Mouse (Mus musculus) cerebellum, adult 11-12 months (tissue): ENCODE data around the gene C1qtnf12.

ENCODE experiments used
- DNase-seq: peaks from one replicate; pipeline ENCODE4 v3.0.0; 2022

Gene C1qtnf12

DNA sequence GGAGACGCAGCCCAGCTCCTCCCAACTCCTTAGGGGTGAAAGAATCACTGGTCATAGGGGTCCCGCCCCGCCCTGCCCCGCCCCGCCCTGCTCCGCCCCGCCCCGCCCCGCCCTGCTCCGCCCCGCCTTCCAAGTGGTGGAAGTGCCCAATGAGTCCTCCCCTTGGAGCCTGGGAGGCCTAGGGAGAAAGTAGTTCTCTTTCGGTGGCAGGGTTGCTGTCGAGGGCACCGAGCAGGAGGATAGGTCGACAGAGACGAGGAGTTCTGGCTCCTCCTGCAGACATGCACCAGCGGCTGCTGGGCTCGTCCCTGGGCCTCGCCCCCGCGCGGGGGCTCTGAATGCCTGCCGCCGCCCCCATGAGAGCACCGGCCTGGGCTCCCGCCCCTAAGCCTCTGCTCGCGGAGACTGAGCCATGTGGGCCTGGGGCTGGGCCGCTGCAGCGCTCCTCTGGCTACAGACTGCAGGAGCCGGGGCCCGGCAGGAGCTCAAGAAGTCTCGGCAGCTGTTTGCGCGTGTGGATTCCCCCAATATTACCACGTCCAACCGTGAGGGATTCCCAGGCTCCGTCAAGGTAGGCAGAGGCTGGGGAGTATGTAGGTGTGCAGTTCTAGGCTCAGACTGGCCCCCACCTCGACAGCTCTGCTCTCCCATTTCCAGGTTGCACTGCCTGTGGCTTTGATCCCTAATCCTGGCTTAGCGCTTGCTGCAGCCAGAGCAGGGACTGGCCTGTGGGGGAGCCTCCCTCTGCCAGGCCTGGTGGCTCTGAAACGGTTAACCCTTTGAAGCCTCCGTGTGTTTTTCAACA lies at the start of gene C1qtnf12:
Gene C1qtnf12 (plus strand): TSS at position 152 of the 805 bp plus-strand sequence.
- no peak for DNase-seq

DNA sequence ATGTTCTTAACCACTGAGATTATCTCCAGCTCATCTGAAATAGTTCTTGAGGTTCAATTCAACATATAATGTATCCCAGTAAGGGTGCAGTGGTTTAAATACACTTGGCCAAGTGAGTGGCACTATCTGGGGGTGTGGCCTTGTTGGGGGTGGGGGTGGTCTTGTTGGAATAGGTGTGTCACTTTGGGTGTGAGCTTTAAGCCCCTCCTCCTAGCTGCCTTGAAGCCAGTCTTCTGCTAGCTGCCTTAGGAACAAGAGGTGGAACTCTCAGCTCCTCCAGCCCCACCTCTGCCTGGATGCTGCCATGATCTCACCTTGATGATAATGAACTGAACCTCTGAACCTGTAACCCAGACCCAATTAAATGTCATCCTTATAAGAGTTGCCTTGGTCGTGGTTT lies 30.1 kb upstream of the C1qtnf12 start:
- no peak for DNase-seq

DNA sequence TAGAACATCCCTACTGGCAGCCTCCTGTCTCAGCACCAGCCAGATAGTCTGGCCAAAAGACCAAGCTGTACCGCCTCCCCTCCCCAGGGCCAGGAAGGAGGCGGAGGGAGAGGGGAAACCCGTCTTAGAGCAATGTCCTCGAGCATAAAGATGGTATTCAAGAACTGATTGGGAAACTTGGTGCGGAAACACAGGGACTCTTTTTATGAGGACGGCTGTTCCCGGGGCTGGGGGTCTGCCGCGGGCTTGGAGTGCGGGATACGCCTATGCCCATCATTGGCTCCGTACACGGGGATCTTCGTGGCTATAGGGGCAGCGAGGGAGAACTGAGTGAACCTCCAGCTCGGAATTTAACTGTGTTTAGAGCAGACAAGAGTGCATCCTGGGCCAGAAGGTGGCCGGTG lies 19.1 kb upstream of the C1qtnf12 start:
- DNase-seq, result peak; percentile 54

DNA sequence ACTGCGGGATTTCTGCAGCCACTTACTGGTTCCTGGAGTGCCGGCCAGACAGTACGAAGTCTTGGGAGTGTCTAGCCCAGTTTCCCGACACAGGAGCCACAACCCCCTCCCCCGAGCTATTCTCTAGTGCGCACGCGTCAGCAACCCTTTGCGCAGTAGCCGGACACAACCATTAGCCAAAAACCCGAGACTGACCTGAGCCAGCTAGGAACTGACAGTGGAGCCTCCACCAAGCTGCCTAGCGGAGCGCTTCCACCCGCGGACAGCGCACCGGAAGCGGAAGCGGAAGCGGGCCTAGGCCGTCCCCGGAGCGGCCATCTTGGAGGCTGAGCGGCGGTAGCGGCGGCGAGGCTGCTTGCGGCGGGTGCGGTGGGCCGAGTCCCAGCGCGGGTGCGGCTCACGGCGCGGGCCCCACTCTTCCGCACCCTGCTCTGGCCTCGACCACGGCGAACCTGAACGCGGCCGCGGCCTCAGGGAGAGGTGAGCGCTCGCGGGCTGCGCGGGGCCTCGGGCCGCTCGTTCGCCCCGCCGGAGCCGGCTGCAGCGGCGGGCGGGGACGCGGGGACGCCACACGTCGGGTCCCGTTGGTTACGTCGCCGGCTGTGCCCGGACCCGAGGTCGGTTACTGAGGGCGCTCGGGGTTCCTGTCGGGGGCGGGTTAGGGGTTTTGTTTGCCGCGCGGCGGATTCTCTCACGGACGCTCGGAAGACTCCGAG lies 18.4 kb upstream of the C1qtnf12 start, which contains the start of gene Ube2j2:
Gene Ube2j2 (plus strand): TSS at position 298 of the 716 bp plus-strand sequence.
- DNase-seq, result peak; percentile 97

DNA sequence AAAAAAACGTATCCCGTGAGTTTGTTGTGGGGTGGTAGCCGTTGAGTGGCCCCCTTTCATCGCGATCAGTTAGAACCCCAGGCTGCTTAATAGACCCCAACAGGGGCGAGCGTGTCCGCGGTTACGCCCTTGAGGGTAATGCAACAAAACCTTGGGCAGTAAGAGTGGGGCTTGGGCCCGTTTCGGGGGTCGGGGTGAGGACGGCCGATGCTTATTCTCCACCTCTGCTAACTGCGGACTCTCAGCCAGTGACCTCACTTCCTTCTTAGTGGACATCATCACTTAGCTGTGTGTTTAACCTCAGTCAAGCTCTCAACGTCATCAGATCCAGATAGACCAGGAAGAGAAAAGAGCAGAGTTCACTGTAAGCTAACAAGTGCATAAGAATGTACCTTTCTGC lies 17.8 kb upstream of the C1qtnf12 start:
- no peak for DNase-seq

DNA sequence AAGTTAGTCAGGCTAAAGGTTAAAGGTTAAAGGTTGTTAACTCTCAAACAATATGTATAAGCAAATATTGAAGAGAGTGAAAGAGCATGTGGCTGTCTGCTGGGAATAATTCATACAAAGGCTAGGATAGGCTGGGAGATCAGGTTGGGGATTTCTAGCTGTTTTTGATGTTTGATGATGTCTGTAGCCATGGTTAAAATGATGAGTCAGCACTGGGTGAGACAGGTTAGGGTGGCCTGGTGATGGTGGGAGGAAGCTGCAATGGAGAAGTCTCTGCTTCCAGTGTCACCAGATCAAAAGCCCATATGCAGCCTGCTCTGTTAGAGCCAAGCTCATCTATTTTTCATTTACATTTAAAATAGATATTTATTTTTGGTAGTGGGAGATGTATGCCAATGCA lies 15.0 kb upstream of the C1qtnf12 start:
- DNase-seq, result no peak

DNA sequence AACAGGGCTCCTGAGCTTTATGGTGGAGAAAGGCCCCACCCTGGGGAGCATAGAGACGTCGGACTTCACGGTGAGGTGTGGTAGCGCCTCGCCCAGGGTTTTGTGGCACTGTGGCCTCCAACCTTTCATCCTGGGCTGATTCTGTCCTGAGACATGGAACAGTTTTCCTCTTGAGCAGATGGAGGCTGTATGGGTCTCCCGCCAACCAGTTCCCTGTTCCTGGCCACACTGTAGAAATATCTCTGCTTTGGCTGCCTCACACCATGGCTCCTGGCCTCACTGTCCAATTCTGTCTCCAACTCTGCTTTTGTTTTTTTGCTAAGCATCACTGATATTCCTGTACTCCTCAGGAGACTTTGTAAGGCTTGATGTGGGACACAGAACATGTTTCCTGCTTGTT lies 6.6 kb upstream of the C1qtnf12 start:
- DNase-seq, result peak; percentile 53

DNA sequence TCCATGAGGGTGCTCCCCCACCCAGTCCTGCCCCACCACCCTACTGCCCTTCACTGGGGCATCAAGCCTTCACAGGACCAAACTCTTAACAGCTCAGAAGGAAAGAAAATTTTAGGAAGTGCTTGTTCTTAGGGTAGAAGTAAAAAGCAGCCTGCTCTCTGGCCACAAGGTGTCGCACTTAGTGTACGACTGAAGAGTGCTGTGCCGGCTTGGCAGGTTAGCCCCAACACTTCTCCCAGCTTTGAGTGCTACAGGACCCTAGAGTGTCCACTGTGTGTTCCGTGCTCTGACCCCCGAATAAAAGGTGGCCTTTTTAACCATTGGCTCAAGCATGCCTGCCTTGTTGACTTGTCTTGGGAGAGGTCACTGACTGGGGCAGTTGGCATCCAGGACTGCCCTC lies 2.8 kb upstream of the C1qtnf12 start:
- DNase-seq, result peak; percentile 57

DNA sequence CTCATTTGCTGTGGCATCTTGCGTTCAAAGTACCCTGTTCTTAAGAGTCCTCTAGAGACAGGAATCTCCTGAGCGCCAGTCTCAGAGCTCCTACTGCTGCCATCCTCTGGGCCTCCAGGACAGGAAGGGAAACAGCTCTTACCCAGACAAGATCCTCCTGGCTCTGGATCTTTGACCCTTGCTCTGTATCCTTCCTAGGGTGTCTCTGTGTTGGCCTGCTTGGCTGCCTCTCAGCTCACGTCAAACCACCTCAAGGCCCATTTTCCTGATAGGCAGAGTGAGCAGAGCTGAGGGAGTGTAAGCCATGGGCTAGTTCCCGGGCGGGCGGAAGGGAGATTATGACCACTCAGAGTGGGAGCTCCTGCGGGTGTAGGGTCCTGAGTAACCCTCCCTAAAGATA lies 988 bp downstream of the C1qtnf12 start:
- no peak for DNase-seq

DNA sequence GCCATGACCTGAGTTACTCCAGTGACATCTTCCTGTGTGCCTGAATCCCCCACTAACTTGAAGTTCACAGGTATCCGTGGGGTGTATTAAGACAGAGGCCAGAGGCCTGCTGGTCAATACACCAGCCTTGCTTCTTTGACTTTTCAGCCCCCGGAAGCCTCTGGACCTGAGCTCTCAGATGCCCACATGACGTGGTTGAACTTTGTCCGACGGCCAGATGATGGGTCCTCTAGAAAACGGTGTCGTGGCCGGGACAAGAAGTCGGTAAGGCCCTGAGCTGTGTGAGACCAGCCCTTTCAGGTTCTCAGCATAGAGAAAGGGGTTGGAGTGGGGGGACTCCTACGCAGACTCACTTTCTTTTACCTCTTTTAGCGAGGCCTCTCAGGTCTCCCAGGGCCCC lies 2.3 kb downstream of the C1qtnf12 start:
- no peak for DNase-seq

DNA sequence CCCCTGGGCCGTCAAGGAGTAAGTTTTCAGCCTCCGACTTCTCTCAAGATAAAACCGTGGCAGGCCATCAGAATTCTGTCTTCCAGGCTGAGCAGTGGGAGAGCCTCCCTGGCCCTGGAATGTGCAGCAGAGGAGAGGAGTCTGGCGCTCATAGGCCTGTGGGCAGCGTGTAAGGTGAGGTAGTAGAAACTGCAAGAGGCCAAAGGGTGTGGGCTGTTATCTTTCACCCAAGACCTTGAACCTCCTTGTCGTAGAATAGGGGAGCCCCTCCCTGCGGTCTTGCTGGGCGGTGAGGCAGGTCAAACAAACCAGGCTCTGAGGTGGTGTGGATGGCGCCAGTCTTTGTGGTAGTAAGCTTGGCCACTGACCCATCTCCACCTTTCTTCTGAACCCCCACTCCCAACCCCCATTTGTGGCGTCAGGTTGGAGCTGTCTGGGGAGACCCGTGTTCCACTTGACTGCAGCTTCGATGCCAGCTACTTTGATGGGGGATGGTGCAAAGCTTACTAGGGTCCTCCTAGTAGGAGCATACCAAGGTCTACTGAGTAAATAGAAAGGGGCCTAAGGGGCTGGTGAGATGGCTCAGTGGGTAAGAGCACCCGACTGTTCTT lies 7.0 kb downstream of the C1qtnf12 start:
- no peak for DNase-seq

DNA sequence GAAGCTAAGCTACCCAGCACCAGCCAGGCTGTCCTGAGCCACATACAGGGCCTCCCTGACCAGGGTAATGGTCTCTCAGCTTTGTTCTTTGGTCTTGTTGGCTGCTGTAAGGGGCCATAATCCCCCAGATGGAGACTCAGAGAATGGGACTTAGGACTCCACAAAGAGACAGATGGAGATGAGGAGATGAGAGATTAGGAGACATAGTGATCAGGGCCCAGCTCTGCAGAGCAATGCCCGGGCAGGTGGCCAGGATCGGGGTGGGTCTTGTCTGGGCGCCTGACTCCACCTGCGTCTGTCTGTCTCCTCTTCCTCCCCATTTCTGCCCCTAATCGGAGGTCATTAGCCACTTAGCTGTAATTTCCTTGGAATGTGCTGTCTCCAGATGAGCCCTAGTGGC lies 8.2 kb downstream of the C1qtnf12 start:
- no peak for DNase-seq

DNA sequence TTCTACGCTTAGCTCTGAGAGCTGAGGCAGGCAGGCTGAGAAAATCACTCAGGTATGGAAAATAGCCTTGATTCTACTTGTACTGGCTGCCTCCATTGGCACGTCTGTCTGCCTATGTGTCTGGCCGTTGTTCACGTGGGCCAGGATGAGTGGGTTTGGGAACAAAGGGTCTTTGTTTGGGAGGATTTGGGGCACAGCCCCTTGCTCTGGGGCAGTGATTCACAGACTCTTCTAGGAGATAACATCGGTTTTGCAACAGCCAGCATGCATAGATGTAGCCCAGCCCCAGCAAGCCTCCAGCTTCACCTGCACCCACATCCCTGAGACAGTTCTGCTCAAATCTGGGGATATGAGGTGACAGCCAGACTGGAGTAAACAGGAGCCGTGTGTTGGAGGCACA lies 10.5 kb downstream of the C1qtnf12 start:
- no peak for DNase-seq

DNA sequence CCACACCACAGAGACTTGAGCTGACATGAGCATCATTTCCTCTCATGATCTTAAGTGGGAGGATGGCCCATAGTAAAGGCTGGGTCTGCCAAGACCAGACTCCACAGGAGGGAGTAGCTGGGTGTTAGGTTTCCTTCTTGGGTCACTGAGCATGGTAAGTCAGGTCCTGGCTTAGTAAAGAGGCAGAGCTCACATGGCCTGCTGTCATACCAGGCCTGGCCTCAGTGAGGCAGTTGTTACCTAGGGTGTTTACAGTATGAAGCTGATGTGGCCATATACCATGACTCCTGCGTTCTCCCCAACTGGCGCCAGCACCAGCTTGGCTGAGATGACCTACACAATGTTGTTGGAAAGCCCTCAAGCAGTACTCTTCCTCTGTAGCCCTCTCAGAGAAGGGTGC lies 11.1 kb downstream of the C1qtnf12 start:
- no peak for DNase-seq

DNA sequence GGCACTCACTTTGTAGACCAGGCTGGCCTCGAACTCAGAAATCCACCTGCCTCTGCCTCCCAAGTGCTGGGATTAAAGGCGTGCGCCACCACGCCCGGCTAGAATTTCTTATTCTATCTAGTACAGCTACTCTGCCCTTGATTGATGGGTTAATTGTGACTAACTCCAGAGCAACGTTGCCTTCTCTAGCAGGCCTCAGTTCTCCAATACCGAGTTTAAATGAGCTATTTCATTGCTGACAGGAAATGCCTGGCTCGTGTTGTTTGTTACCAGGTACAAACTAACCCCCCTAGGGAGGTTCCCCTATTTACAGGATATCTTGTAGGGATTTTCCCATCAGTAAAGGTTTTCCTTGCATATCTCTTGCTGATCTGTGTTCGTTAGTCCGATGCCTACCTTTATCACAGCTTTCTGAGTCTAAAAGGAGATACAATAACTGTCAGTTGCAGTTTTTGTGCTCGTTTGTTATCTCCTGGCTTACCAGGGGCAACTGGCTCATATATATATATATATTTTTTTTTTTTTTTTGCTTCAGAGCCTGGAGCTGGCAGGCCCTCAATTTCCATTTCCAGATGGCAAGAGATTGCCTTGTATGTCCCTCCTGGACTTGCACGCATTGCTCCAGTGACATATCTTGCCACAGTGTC lies 19.4 kb downstream of the C1qtnf12 start:
- no peak for DNase-seq

DNA sequence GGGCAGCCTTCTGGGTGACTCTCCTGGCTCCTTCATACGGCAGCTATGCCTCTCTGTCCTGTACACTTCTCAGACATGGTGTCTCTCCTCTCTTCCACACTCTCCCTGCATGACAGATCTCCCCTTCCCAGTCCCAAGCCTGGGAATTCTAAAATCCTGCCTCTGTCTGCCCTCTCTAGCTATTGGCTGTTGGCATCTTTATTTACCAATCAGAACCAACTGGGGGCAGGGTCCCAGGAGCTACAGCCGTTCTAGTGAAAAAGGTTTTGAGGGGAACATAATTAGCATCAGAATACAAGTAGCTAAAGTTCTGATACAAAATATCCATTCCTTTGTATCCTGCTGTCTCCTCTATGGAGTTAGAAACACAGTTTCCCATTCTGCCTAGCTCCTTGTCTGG lies 21.7 kb downstream of the C1qtnf12 start:
- no peak for DNase-seq

DNA sequence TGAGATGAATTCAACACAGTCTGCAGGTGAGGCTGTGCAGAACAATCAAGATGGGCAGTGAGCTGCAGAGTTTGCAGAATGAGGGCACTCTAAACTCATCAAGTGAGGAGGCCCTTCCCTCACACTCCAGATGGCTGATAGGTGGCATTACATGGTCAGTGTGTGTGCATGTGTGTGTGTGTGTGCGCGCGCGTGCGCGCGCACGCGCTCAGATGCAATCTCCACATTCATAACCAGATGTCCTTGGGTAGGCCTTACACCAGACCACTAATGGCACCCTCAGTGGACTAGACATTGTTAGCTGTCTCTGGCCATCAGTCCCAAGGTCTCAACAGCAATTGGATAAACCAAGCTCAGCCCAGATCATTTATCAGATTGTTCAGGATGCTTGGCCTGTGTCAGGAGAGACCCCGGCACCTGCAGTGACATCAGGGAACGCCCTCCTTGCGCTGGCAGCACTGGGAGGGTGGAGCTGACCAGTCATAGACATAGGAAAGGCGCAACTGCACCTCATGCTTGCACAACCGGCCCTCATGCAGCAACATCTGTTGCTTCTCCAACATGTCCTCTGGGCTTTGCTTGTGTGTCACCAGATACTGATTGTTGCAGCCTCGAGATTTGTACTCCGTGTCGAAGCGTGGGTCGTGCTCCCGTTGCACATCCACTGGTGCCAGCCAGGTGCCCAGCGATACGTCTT lies 29.2 kb downstream of the C1qtnf12 start:
- DNase-seq, result peak; percentile 78

DNA sequence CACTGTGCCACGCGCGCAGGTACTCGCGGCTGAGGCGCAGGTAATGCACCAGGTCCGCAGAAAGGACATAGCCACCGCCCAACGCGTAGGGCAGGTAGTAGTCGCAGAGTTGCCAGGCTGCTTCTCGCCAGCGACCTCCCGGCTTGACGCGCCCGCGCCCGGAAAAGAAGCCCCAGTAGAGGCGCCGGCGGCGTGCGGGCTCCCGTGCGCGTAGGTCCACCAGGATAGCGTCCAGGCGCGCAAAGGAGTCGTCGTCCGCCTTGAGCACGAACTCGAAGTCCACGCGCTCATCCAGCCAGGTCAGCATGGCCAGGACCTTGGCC lies 29.8 kb downstream of the C1qtnf12 start:
- DNase-seq, result no peak

DNA sequence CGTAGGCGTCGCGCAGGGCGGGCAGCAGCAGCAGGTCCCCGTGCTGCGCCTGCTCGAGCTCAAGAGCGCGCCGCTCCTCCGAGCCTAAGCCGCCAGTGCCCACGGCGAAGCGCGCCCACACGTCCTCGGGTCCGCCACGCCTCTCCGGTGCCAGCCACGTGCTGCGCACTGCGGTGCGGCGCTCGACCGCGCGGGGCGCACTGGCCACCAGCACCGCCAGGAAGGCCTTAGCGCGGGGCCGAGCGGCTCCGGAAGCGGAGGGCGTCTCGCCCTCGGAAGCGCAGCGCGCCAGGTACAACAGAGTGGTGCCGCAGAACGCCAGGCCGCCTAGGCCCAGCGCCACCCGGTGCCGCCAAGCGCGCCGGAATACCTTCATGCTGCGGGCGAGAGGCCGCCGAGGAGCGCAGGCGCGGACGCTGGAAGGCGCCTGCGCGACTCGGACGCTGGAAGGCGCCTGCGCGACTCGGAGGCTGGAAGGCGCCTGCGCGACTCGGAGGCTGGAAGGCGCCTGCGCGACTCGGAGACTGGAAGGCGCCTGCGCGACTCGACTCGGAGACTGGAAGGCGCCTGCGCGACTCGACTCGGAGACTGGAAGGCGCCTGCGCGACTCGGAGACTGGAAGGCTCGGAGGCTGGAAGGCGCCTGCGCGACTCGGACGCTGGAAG lies 30.3 kb downstream of the C1qtnf12 start, which contains the start of the genes B3galt6 and Sdf4:
Gene B3galt6 (minus strand): TSS at position 409 of the 665 bp plus-strand sequence.
Gene Sdf4 (plus strand): TSS at position 632 of the 665 bp plus-strand sequence.
- DNase-seq, result no peak

DNA sequence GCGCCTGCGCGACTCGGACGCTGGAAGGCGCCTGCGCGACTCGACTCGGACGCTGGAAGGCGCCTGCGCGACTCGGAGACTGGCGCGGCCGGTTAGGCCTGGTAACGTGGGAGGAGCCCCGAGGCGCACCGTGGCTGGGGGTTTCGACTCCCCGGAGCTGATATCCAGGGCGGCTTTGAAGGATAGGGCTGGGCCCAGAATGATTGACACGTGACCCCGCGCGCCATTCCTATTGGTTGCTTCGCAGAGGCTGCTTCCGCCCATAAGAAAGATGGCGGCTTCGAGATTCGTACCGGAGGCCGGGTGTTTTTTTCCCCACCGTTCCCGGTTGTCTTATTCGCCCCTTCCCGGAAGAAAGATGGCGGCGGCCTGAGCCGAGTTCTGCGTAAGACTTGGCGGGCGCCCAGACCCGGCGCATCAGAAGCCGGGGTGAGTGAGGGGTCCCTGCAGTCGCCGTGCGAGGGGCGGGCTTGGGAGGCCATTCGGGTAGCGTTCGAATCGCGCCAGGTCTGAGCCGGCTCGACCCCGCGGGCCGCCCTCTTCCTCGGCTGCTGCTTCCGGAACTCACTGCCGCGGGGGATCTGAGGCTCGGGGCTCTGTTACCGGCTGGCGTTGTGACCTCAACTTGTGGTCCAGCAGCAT lies 30.9 kb downstream of the C1qtnf12 start:
- peak; percentile 98 for DNase-seq

DNA sequence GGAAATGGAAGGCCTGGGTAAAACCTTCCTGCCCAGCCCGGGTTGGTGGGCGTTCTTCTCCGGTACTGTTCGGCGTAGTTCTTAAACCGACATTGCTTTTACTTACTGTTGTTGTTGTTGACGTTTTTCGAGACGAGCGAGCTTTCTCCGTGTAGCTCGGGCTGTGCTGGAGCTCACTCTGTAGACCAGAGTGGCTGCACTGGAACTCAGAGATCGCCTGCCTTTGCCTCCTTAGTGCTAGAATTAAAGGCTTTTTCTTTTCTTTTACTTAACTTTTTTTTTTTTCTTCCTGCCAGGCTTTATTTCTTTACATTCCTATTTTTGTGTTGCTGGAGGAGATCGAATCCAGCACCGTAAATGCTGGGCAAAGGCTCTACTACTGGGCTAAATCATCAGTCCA lies 31.5 kb downstream of the C1qtnf12 start:
- no peak for DNase-seq

DNA sequence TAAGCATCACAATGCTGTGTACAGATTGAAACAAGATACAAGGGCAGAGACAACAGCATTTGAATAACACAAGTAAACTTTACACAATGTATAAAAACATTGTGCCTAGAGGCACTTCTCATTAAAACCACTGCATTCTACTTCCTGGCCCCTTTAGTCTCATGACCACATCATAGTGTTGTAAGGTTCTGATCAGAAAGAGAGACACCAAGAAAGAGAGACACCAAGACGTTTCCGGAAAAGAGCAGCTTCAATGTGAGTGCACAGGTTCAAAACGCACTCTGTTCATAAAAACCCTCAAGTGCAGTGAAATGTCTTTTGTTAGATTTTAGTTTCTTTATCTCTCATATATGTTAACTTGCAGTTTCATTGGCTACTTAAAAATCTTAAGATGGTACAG lies 42.0 kb downstream of the C1qtnf12 start:
- no peak for DNase-seq
